Mouse (Mus musculus) liver, embryonic 14.5 days (tissue): ENCODE results near the gene Ppp1r15a.

ENCODE experiments used
- CTCF ChIP-seq: IDR thresholded peaks from 2 replicates; pipeline ENCODE4 v1.5.1; 2016; ENCODE audit warnings: antibody characterized with exemption, low read depth, control low read depth
- EP300 ChIP-seq: IDR thresholded peaks from 2 replicates; pipeline ENCODE4 v1.6.1; 2016; ENCODE audit warnings: antibody characterized with exemption, low read depth

- TF ChIP-seq EP300 (no peak), CTCF (no peak)
Observed at GRCm38 (mm10) chr7:45475291-45475969, 50.6 kb downstream of the Ppp1r15a start.
